Mouse (Mus musculus) thymus, adult 2 months (tissue): ENCODE results near the gene Macrod2.

Experiments
- CTCF ChIP-seq: fragments of 200-500 bp; IDR thresholded peaks from 2 replicates; pipeline ENCODE4 v1.5.1; 2012; ENCODE audit warnings: mild to moderate bottlenecking, control low read depth, low read length, moderate library complexity, borderline replicate concordance; ENCODE audit not compliant: control insufficient read depth, poor library complexity, insufficient read depth; ENCODE audit errors: extremely low read depth
- POLR2A ChIP-seq: fragments of 200-500 bp; IDR thresholded peaks from 2 replicates; pipeline ENCODE4 v1.6.1; 2012; ENCODE audit warnings: mild to moderate bottlenecking, low read length, control low read depth, moderate library complexity; ENCODE audit not compliant: control insufficient read depth, poor library complexity, insufficient read depth; ENCODE audit errors: extremely low read depth

DNA sequence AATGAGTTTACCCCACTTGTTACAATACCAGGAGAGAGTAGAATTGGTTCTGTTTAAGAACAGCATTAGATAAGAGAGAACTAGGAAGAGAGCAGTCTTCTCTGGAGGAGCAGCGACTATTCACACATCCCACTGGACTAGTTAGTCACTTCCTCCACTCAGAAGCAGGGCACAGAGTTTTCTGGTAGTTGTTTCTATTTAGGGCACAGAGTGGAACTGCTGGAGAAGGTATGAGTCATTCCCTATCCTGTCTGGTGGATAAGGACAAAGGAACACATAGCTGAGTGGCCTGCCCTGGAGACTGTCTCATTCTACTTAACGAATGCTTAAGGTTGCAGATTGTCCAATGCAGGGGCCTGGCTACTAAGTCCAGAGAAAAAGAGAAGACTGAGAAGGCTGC lies 1192.2 kb downstream of the Macrod2 start:
- TF ChIP-seq CTCF (no peak), POLR2A (no peak)
